Mouse (Mus musculus) heart, postnatal 4 days (tissue): ENCODE data around the gene Ins2. TPM values are rescaled to one million over a fixed set of nuclear protein-coding genes. Genes with fewer than 3 reads are reported as not detected.
A peak's percentile ranks its signal among the peaks of the same experiment; 100 is the strongest.

Experiments
- DNase-seq: peaks from one replicate; pipeline ENCODE4 v3.0.0; 2021
- total RNA-seq, 2 experiments: library from RNA; stranded (reverse); gene quantifications; 2 replicates each; pipeline ENCODE4 v1.2.3; 2021

Gene Ins2
- total RNA-seq: 1 to 10 TPM in 1 of 2 experiments, not detected in 1; 1.5 TPM

DNA sequence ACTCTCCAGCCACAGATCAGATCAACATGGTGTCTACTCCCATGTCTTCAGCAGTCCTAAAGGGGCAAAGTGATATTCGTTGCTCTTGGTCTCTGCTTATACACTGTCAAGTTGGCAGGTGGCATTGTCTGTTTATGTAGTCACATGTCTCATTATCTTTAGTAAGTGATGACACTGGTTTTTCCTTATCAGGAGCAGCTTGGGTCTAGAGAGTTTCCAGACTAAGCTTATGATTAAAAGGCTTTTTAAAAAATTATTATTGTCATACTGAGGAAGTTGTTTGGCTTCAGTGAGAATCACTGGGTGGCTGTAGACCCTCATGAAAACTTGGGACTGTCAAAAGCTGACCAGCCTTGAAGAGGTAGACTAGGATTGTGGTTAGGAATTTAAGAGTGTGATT, at the start of gene Ins2:
Ins2 (minus strand) TSS at position 101 of the 400 bp plus-strand sequence.
- DNase-seq: no peak

DNA sequence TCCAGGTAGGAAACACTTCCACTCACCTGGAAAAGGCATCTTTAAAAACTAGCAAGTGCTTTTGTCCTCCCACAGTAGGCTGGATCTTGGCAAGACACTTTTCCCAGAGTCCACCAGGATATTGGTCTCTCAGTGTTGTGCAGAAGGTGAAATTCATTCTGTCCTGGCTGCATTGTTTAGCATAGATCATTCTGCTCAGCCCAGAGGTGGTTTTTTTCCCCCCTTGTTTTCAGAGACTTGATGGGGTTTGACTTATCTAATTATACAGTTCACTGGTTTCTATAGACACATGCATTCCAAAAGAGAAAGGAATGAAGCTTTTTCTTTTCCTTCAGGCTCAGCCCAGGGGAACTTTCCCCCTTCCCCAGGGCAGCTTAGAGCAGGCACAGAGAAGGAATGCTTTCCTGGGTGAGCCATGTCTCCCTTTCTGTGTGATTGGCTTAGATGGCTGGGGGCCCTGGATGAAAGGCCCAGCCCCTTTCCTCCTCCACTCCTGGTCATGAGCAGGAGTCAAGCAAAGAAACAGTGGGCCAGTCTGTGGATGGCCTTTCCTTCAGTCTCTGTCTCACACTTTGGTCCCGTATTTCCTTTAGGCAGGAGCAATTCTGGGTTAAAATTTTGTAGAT, 49.6 kb upstream of the Ins2 start:
- no peak for DNase-seq

- no peak for DNase-seq
Observed at GRCm38 (mm10) chr7:142789667-142790066, 46.5 kb upstream of the Ins2 start.

DNA sequence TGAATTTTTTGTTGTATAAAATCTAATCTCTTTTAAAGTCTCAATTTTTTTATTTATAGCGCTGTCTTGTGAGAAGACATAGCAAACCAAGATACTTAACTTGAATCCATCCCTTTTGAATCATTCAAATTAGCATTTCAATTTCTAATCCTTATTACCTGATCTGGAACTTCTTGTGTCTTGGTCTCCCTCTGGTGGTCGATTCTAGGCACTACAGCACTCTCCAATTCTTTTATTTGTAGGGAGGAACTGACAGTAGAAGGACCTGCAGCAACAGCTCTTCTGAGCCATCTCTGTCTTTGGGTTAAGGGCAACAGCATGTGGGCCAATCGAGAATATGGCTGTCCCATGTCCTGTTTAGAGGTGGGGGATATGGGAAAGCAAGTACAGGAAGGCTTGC, 5.4 kb downstream of the Ins2 start:
- DNase-seq: peak; percentile 31

DNA sequence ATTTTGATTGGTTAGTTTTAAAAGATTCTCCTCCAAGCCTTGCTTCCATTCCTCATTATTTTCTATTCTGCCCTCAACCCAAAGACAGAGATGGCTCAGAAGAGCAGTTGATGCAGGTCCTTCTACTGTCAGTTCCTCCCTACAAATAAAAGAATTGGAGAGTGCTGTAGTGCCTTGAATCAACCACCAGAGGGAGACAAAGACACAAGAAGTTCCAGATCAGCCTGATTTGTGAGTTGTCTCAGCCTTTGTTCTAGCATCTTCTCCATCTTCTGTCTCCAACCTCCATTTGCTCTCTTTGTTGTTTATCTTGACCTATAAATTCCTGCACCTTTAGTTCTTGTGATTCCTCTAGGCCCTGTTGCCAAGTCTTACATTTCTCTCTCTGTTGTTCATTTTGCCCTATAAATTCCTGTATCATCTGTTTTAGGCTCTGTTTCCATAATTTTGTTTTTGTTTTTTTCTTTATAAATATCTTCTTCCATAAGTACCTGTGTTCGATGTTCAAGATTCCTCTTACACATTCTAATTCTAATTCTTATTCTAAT, 6.2 kb downstream of the Ins2 start:
- DNase-seq: peak; percentile 15

DNA sequence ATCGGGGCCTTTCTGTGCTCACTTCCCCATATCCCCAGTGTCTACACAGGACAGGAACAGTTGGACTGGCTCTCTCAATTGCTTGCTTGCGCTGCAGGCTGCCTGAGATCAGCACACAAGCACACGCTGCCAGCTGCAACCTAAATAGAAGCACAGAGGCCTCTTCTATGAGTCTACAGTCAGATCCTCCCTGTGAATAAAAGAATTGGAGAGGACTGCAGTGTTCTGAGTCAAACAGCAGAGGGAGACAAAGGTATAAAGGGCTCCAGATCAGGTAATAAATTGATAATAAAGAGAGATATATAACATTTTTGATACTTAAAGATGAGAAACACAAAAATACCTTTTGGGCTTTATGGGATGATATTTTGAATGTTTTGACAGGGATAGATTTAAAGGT, 17.2 kb downstream of the Ins2 start:
- no peak for DNase-seq

DNA sequence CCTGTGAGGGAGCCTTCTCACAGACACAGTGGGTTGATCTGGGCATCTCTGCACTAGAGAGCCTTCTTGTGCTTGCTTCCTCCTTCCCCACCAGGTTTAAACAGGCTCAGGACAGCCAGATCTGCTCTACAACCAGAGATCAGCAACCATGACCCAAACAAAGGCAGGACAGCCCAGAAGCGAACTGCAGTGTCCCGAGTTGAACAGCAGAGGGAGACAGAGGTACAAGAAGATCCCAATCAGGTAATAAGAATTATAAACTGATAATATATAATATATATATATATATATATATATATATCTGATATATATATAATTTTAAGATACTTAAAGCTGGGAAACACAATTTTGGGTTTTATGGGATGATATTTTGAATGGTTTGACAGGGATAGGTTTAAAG, 22.5 kb downstream of the Ins2 start:
- DNase-seq: peak; percentile 27

- peak; percentile 65 for DNase-seq
Observed at GRCm38 (mm10) chr7:142714783-142715498, 28.2 kb downstream of the Ins2 start.

GRCm38 (mm10) chr7:142706873-142707272, 36.3 kb downstream of the Ins2 start:
- DNase-seq: no peak

DNA sequence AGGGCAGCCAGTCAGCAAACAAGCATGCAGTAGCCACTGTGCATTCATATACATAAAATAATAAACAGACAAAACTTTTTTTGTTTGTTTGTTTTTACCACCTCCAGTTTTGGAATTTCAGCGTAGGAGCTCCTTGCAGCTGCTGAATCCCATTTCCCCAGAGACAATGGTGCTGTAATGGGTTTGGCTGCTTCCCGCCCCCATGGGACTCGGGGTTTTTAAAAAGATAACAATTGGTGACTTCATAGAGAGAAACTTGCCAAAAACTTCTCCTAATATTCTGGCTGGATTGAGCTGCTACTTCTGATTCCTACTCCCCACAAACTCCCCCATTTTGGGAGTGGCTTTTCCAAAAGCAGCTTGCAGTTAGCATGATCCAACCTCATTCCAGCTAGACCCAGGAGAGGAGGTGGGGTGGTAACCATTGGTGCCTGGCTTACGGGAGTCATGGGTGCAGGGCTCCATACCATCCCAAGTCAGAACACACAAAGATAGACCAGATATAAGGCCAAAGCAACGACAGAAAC, 43.8 kb downstream of the Ins2 start:
- peak; percentile 75 for DNase-seq

DNA sequence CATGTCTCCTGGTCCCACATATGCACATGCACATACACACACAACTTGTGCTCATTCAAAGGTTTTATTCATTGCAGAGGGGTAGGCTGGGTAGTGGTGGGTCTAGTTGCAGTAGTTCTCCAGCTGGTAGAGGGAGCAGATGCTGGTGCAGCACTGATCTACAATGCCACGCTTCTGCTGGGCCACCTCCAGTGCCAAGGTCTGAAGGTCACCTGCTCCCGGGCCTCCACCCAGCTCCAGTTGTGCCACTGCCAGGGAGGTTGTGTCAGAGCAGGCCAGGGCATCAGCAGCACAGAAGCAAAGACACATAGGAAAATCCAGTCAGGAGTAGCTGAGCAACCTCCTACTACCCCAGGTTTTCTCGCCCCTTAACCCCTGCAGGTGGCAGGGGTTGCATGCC, 64.6 kb downstream of the Ins2 start:
- no peak for DNase-seq

DNA sequence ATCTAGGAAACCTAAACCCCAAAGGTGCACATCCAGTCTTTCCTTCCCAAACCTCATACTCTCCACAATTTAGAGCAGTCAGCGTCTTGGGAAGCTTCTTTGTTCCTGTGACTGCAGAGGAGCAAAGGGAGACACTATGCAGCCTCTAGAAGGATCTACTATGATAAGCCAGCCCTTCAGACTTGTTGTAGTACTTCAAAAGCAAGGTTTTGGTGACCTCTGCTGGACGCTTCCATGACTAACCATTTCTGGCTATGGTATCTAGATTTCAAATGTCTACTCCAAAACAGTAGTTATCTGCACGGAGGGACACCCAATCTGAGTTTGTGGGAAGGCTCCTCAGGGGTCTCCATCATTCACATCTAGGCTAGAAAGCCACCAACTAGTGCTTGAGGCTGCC, 67.5 kb downstream of the Ins2 start:
- DNase-seq: peak; percentile 75

GRCm38 (mm10) chr7:142675141-142675540, 68.0 kb downstream of the Ins2 start:
- no peak for DNase-seq

DNA sequence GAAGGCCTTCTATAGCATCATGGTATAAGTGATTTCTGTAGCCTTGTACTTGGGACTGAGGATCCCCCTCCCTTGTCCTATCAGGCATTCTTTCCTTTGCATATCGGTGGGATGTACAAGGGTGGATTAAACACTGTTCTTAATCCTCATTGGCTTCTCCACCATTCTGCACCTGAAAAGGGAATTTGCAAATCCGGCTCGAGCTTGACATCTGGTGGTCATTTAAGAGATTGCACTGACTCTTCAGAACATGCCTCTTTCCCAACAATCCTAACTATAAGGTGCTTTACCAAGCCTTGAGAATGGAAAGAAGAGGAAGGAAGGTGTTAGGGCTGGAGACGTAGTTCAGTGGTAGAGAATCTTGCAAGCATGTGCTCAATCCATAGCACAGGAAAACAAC, 71.1 kb downstream of the Ins2 start:
- peak; percentile 70 for DNase-seq

GRCm38 (mm10) chr7:142671067-142671466, 72.1 kb downstream of the Ins2 start:
- DNase-seq: no peak

GRCm38 (mm10) chr7:142669751-142670625, 73.2 kb downstream of the Ins2 start, which contains the start of gene Gm49394:
Gene Gm49394 (minus strand): TSS chr7:142669942.
- peak; percentile 20 for DNase-seq

DNA sequence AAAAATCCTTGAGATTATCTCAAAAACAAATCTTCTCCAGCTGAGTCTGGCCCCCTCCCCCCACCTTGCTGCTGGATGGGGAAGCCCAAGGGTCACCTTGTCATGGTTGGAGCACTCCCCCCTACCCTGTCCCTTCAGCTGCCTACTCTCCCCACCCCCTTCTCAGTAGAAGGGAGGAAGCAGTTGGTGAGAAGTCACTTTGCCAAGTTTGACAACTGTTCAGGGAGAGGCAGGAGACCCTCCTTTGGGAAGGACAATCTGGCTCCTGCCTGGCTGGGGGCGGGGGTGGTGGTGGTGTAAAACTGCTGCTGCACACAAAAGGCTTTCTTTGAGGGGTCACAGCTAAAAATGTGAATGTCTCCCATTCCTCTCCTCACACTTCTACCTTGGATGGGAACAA, 74.9 kb downstream of the Ins2 start:
- no peak for DNase-seq

DNA sequence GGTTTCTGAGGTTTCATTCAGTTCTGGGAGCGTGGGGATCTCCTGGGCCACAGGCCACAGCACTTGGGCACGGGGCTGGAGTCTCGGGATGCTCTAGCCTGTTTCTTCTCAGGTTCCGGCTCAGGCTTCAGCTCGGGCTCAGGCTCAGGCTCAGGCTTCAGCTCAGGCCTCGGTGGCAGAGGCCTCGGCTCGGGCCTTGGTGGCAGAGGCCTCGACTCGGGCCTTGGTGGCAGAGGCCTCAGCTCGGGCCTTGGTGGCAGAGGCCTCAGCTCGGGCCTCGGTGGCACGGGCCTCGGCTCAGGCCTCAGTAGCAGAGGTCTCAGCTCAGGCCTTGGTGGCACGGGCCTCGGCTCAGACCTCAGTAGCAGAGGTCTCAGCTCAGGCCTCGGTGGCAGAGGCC, 75.7 kb downstream of the Ins2 start:
- peak; percentile 4 for DNase-seq

DNA sequence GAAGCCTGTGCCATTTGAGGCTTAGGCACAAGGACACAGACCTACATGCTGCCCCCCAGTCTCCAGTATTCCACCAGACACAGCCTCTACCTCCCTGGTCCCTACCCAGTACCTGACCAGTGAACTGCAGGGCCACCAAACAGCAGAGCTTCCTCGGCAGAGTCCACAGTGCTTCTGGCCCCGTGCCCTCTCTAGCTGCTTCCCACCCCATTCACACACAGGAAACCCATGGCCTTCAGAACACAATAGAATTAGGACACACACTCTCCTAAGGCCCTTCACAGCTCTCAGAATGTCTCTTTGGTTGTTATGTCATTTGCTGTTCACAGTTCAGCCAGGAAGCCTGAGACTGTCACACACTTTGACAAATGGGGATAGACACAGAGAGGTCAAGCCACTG, 76.5 kb downstream of the Ins2 start, which contains the start of gene Igf2:
Igf2 (minus strand) TSS at position 158 of the 400 bp plus-strand sequence.
- no peak for DNase-seq

- no peak for DNase-seq
Observed at GRCm38 (mm10) chr7:142666109-142666508, 77.1 kb downstream of the Ins2 start.

- DNase-seq: no peak
Observed at GRCm38 (mm10) chr7:142665364-142665763, 77.8 kb downstream of the Ins2 start.

GRCm38 (mm10) chr7:142664465-142665029, 78.6 kb downstream of the Ins2 start:
- DNase-seq: no peak
